Mouse (Mus musculus) thymus, postnatal 10 days (tissue): Measurements from ENCODE around the gene Nrbp1.
"Not testable (repeated sequence)": the region's sequence is repeated elsewhere in the genome, so short reads cannot be mapped to it uniquely, and the experiment has no call there.

Experiments used
- DNase-seq, 2 experiments: peaks; one replicate each; pipeline ENCODE4 v3.0.0; 2021; ENCODE audit warnings: low spot score in 2 of 2

The Nrbp1 gene

GRCm38 (mm10) chr5:31204421-31204820 is 36.2 kb upstream of the Nrbp1 start:
- no peak for DNase-seq

- not testable (repeated sequence) for DNase-seq
These were observed 24.1 kb upstream of the Nrbp1 start for GRCm38 (mm10) chr5:31216554-31216953.

GRCm38 (mm10) chr5:31218294-31218693 is 22.4 kb upstream of the Nrbp1 start:
- DNase-seq, result no peak

DNA sequence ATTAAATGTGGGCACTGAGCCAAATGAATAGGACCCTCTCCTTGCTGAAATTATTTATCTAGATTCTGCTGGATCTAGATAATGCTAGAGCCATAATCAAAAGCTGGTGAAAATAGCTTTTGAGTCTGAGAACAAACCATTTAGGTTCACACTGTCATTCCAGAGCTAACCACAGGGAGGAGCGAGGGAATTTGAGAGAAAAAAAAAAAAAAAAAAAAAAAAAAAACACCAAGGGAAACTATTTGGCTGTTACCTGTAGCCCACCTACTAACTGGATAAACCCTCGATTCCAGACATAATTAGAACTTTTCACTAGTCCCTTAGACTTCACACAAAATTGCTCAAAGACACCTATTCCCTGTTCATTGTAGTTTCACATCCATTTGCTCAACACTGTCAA is 21.6 kb upstream of the Nrbp1 start:
- DNase-seq, result no peak

GRCm38 (mm10) chr5:31219474-31219873 is 21.2 kb upstream of the Nrbp1 start:
- no peak for DNase-seq

GRCm38 (mm10) chr5:31219911-31220447 is 20.7 kb upstream of the Nrbp1 start:
- DNase-seq, result no peak

GRCm38 (mm10) chr5:31220448-31221303 is 20.0 kb upstream of the Nrbp1 start, which contains the start of gene Ppm1g:
TSS of gene Ppm1g (minus strand) at chr5:31220687.
- DNase-seq, result peak; percentile 94 to 98

- DNase-seq, result peak; percentile 31 to 35
These were observed 19.2 kb upstream of the Nrbp1 start for GRCm38 (mm10) chr5:31221304-31221945.

DNA sequence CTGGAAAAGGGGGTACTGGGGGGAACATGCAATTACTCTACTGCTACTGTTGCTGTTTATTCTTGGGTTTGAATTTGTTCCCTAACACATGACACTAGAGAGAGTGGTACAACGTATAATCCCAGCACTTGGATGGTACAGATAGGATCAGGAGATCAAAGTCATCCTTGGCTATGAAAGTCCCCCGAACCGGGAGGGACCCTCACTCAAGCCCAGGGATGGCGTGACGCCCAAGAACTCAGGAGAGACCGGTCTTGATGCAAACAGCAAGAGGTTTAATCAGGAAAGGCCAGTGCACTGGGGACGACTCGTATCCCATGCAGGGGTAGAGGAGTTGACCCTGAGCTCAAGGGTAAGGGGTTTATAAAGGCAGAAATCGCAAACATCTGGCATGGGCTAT is 18.0 kb upstream of the Nrbp1 start:
- no peak for DNase-seq

DNA sequence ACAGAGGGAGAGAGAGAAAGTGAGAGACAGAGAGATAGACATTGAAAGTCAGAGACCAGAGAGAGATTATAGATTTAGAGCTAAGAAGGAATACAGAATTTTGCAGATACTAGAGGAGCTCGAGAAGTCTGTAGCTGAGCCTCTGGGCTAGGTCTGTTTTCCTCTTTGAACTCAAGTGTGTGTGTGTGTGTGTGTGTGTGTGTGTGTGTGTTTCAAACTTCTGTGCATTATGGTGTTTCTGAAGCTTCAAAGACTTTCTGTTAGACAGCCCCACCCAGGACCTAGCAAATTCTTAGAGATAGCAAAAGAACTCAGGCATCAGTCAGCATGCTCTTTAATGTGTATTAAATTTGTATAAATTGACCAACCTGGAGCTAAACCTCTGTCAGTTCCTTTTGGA is 14.0 kb upstream of the Nrbp1 start:
- DNase-seq, result no peak

DNA sequence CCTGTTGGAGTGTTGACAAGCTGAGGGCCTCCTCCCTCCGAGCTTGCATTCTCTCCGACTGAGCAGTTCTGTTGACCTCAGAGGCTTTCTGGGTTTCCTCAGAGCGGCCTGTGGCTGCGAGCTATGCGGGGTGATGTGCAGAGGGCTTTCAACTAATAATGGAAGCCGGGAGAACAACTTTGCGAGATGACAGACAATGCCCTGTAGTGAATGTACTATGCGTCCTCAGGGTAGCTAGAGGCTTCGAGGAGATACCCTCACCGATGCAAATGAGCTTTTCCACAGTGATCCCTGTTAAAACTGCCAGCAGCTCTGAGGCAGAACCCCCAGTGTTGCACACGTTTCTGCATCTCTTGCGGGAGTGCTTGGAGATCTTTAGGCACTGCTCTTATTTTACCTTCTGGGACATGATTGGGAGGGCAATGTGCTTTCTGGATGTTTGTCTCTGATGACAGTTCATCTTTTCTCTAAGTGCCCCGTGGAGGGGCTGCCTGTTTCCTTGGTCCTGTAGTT is 914 bp downstream of the Nrbp1 start:
- DNase-seq, result no peak

- DNase-seq, result no peak
These were observed 1.5 kb downstream of the Nrbp1 start for GRCm38 (mm10) chr5:31242191-31242590.

DNA sequence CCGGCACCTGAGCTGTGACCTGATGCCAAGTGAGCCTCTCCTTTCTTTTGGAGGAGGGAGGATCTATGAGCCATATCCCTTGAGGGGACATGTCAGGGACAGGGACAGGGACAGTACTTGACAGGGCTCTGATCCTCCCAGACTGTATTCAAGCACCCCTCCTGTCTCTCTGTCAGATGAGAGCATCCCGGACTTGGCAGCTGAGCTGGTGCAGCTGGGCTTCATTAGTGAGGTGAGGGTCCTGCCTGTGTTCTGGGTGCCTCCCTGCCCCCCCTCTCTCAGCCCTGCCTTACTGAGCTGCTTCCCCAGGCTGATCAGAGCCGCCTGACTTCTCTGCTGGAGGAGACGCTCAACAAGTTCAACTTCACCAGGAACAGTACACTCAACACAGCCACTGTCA is 10.1 kb downstream of the Nrbp1 start:
- DNase-seq, result no peak

DNA sequence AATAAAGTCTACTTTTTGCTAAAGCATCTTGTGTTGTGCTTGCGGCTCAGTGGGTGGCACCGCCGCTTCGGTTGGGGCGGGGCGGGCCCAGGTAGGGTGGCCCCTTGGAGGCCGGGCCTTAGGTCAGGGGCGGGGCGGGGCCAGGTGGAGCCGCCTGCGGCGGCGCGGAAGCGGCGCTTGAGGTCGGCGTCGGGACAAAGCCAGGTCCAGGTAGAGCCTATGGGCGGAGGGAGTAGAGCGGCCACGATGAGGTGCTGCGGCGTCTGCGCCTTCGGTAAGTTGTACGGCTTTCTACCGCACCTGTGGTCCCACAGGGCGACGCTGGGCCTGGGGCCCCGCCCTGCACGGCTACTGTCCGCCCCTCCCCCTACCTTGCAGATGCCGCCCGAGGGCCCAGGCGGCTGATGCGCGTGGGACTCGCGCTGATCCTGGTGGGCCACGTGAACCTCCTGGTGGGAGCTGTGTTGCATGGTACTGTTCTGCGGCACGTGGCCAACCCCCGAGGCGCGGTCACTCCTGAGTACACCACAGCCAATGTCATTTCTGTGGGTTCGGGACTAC is 11.0 kb downstream of the Nrbp1 start, which contains the start of gene Krtcap3:
Gene Krtcap3, plus strand, starts transcription at position 151 of the 561 bp plus-strand sequence.
- DNase-seq, result no peak

- DNase-seq, result no peak
These were observed 11.5 kb downstream of the Nrbp1 start for GRCm38 (mm10) chr5:31252151-31252550.

DNA sequence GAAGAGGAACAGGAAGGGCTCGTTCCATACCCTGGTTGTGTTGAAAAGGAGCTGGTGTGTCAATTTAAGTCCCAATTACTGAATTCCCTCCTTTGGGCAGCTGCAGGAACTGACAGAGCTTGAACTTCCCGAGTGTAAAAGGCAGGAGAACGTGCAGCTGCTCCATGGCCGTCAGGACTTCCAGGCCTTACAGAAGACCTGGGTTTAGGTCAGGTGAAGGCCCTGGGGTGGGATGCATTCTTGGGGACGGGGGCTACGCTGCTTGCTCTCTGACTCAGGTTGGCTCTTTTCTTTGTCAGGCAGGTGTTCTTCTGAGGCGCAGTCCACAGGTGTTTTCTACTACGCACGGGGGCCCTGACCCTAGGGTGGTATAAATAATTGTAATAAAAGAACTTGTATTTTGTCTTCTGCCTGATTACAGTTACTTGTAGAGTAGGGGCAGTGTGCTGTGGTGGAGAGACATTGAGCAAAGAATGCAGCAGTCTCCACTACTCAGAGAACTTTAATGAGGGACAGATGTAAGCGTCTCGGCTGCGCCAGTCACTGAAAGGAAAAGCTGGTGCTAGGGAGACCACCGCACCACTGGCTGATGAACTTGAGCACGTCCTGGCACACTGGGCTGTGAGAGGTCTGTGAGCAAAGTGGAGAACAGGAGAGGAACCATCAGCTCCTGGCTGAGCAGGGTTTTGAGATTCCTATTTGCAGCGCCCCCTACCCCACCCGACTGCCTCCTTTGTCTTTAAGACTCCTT is 12.3 kb downstream of the Nrbp1 start:
- no peak for DNase-seq

DNA sequence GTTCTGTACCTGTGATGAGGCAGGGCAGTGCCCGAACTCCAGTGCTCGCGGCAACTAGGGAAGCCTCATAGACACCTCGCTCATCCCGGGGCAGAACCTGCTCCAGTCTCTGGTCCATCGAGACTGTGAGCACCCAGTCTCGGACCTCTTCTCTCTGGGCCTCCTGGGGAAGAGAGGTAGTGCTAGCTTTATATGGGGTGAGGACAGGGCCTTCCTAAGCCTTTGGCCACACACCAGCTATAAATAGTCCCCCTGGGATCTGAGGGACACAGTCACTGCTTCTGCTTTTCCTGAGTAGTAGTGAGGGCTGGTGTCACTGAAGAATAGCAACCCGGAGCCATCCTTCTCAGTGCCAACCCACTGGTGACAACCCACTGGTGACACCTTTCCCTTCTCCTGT is 13.1 kb downstream of the Nrbp1 start:
- DNase-seq, result no peak

DNA sequence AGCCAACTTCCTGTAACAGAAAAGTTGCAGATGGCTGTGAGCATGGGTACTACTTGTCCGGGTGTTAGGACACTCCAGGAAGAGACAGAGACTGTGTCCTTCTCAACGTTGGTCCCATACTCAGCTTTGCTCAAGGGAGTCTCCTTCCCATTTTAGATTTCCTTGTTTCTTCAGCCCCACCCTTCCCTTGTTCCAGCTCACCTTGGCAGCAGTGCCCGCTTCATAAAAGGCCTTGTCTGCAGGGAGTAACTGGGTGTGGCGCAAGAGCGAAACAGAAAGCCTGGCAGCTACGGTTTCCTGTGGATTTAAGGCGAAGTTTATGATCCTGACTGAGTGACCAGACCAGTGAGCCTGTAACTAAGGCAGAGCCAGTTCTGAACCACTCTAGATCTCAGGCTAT is 13.8 kb downstream of the Nrbp1 start:
- no peak for DNase-seq

DNA sequence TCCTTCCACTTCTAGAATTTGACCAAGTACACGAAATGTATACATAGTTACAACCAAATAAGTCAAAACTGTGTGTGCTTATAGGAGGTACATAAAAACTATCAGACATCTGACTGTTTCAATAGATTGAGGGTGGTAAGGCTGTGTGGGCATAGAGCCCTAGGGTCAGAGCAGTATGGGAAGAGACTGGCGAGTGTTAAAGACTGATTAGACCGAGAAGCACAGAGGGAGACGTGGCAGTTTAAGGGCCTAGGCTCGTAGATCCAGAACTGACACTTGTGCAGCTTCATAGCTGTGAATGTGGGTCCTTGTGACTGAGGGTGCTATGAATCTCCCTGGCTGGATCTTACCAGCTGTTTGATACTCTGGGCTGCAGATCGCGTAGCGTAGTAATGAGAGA is 14.2 kb downstream of the Nrbp1 start:
- DNase-seq, result no peak

GRCm38 (mm10) chr5:31255381-31255780 is 14.7 kb downstream of the Nrbp1 start:
- no peak for DNase-seq

DNA sequence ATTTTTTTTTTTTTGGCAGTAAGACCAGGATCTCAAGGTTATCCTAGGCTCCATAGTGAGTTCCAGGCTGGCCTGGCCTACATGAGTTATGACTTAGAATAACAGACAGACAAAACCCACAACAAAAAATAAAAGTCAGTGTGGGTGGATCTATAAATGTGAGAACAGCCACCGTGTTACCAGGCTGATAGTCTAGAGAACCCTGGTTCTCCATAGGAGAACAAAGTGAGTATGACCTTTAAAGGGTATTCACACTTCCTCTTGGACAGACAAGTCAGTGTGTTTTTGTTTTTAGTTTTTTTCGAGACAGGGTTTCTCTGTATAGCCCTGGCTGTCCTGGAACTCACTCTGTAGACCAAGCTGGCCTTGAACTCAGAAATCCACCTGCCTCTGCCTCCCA is 15.3 kb downstream of the Nrbp1 start:
- DNase-seq, result no peak

DNA sequence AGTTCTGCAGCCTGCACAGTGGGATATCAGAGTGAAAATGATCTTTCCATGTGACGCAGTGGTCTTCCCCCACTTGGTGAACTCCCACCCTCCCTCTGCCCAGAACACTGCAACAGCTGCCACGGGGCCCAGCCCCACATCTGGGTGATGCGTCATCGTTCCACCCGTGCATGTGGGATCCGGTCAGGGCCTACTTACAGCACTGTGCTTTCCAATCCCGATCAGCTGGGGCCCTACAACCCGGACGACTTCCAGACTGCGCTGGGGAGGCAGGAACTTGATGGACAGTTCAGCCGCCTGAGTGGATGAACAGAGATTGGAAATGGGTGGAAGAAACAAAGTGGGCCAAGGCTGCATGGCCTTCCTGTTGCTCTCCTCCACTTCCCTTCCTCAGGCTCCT is 17.0 kb downstream of the Nrbp1 start:
- no peak for DNase-seq
